Mouse (Mus musculus): ENCODE measurements around the gene Midn.

DNA sequence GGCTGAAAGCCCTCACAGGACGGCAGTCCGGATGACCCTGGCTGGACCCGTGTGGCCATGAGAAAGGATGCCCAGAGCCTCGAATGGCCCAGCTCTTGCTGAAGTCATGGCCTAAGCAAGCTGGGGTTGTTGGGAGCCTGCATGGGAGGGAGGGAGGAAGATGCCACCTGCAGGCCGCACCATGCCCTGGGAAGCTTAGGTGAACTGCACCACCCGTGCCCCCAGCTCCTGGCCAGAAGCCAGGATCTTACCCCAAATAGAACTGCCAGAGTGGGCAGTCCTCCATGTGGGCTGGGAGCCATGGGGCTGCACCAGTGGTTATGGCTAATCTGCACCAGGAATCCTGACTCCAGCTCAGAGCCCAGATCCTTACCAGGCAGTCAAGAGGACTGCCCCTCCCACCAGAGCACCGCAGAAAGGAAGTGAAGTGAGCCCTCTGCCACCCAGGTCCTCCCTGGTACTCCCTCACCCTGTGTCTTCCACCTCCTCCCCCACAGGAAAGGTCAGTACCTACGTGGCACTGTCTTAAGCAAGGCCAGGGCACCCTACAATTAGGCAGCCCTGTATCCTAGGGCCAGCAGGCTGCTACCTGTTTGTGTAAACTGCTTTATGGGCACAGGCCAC is 14.7 kb upstream of the Midn start:
- TF ChIP-seq CTCF (IDR thresholded peaks at IDR 0.05; ENCODE audit: borderline replicate concordance, insufficient read depth, low read depth, low read length) (no peak), POLR2A (IDR thresholded peaks at IDR 0.05; ENCODE audit: borderline replicate concordance, insufficient read depth, low read length) (no peak)
